Mouse (Mus musculus): Measurements from ENCODE around the gene Tspan1.

Tspan1 gene

GRCm38 (mm10) chr4:116165708-116166407 lies 1.5 kb downstream of the Tspan1 start:
- DNase-seq, result no peak

GRCm38 (mm10) chr4:116164759-116165554 lies 2.4 kb downstream of the Tspan1 start:
- no peak for DNase-seq

- DNase-seq, result no peak
These were observed 5.3 kb downstream of the Tspan1 start for GRCm38 (mm10) chr4:116162142-116162541.

- no peak for DNase-seq
These were observed 6.6 kb downstream of the Tspan1 start for GRCm38 (mm10) chr4:116160769-116161168.

- peak; percentile 52 to 56 for DNase-seq
These were observed 7.5 kb downstream of the Tspan1 start for GRCm38 (mm10) chr4:116159912-116160311.

GRCm38 (mm10) chr4:116157882-116158281 lies 9.5 kb downstream of the Tspan1 start:
- no peak for DNase-seq

GRCm38 (mm10) chr4:116152702-116153101 lies 14.7 kb downstream of the Tspan1 start:
- DNase-seq, result no peak

- DNase-seq, result no peak
These were observed 16.2 kb downstream of the Tspan1 start, which contains the start of gene Lurap1 for GRCm38 (mm10) chr4:116151238-116151637. Lurap1 (minus strand) TSS chr4:116151338.

GRCm38 (mm10) chr4:116150862-116151221 lies 16.6 kb downstream of the Tspan1 start:
- no peak for DNase-seq

- DNase-seq, result peak; percentile 71 to 73
These were observed 17.1 kb downstream of the Tspan1 start for GRCm38 (mm10) chr4:116150156-116150861.

- no peak for DNase-seq
These were observed 17.6 kb downstream of the Tspan1 start for GRCm38 (mm10) chr4:116149812-116150155.

GRCm38 (mm10) chr4:116143891-116144717 lies 23.3 kb downstream of the Tspan1 start:
- peak; percentile 58 to 68 for DNase-seq

GRCm38 (mm10) chr4:116143317-116143811 lies 24.0 kb downstream of the Tspan1 start:
- DNase-seq, result no peak

- DNase-seq, result no peak
These were observed 25.1 kb downstream of the Tspan1 start for GRCm38 (mm10) chr4:116142269-116142668.

GRCm38 (mm10) chr4:116141736-116142135 lies 25.7 kb downstream of the Tspan1 start:
- DNase-seq, result no peak

GRCm38 (mm10) chr4:116140801-116141574 lies 26.4 kb downstream of the Tspan1 start:
- DNase-seq, result no peak

GRCm38 (mm10) chr4:116137421-116137996 lies 29.9 kb downstream of the Tspan1 start:
- no peak for DNase-seq

GRCm38 (mm10) chr4:116134990-116135389 lies 32.4 kb downstream of the Tspan1 start:
- DNase-seq, result no peak

- no peak for DNase-seq
These were observed 34.3 kb downstream of the Tspan1 start for GRCm38 (mm10) chr4:116133126-116133525.

GRCm38 (mm10) chr4:116127956-116128355 lies 39.4 kb downstream of the Tspan1 start:
- DNase-seq, result no peak

GRCm38 (mm10) chr4:116125803-116126386 lies 41.5 kb downstream of the Tspan1 start:
- no peak for DNase-seq
